Mouse (Mus musculus): Measurements from ENCODE around the gene Luc7l. TPM values are rescaled to one million over a fixed set of nuclear protein-coding genes. Genes with fewer than 3 reads are reported as not detected.

The Luc7l gene
- 10 to 100 TPM; 79.0 to 85.3 TPM for total RNA-seq (2021)
- long read RNA-seq, experiment 1, full-length matches to known transcripts: 46 of 70 reads
- long read RNA-seq, experiment 1, partial matches to known transcripts: 7 of 70 reads
- long read RNA-seq, experiment 1, other reads (novel, unspliced or antisense): 17 of 70 reads
- long read RNA-seq, experiment 2, full-length matches to known transcripts: 22 of 45 reads
- long read RNA-seq, experiment 2, partial matches to known transcripts: 12 of 45 reads
- long read RNA-seq, experiment 2, other reads (novel, unspliced or antisense): 11 of 45 reads

DNA sequence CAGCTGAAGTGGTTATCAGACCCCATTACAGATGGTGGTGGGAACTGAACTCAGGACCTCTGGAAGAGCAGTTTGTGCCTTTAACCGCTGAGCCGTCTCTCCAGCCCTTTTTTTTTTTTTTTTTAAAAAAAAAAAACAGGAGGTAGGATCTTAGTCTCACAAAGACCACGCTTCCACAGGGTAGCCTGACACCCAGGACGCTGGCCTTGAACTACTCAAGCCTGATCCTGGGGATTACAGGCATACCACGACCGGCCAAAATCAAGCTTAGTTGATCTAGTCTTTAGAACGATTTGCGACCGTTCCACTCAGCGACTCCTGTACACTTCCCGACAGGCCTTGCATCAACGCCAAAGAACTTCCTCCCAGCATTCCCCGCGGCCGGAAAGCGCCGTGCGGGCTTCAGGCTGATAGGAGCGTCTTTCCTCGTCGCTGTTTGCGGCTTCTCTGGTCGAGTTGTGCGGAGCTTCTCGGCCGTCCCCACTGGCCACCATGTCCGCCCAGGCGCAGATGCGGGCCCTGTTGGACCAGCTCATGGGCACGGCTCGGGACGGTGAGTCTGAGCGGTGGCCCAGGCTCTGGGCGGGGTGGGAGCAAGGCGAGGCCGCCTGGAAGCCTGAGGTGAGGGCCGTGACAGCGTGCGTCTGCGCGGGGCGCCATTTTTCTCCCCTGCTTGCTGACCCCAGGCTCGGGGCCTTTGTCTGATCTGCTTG, at the start of gene Luc7l:
Luc7l (plus strand) TSS at position 358 of the 713 bp plus-strand sequence.
- peak; percentile 97 to 98 for DNase-seq (ENCODE audit: low spot score in 2 of 2)

DNA sequence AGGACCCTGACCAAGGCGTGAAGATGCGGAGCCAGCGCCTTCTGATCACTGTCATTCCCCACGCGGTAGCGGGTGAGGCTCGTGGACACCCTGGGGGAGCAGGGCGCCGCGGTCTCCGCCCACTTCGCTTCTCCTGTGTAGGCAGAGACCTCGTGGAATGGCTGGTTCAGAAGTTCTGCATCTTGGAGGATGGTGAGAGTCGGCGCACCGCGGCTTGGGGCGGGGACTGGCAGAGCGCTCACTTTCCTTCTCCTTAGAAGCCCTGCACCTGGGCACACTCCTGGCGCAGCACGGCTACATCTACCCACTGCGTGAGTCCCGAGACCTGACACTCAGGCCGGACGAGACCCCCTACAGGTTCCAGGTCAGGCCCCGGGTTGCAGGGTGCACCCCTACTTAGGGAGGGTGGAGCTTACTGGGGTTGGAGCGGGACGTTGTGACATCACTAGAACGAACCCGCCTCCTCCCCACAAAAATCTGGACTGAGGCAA, 49.3 kb upstream of the Luc7l start:
- peak; percentile 51 to 72 for DNase-seq (ENCODE audit: low spot score in 2 of 2)

DNA sequence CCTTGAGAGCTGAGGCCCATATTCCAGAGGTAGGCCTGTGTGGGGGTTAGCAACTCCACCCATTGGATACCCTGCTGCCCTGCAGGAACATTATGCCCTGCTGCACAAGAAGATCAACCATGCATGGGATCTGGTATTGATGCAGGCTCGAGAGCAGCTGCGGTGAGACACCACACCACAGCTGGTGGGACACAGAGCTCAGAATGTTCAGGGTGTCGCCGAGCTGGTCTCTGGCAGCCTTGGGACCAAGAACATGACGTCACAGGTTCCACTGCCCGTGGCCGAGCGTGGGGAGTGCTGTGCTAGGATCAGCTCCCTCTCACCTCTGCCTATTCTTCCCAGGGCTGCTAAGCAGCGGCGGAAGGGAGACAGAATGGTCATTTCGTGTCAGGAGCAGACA, 47.9 kb upstream of the Luc7l start:
- DNase-seq (ENCODE audit: low spot score in 2 of 2): no peak

DNA sequence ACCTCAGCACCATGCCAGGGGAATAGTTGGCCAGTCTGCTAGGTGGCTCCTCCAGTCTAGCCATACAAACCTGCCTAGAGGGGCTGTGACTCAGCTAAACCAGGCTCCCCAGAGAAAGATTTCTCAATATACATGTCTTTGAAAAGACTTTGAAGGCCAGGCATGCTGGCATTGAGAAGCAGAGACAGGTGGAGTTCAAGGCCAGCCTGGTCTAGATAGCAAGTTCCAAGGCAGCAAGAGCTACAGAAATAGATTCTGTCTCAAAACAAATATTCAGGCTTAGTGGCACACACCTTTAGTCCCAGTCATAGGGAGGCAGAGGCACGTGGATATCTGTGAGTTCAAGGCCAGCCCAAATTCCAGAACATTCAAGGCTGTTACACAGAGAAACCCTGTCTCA, 46.3 kb upstream of the Luc7l start:
- no peak for DNase-seq (ENCODE audit: low spot score in 2 of 2)

DNA sequence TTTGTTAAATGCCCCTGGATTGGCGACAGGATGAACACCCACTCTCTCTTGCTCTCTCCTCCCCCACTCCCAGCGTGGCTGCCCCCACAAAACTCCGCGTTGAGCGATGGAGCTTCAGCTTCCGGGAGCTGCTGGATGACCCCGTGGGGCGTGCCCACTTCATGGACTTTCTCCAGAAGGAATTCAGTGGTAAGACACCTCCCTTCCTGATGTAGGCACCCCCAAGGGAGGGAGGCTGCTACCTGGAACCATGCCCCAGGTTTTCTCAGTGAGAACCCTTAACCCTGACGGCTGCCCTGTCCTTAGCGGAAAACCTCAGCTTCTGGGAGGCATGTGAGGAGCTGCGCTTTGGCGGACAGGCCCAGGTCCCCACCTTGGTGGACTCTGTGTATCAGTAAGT, 45.0 kb upstream of the Luc7l start, which contains the start of gene Arhgdig:
Arhgdig (minus strand) TSS at position 101 of the 400 bp plus-strand sequence.
- DNase-seq (ENCODE audit: low spot score in 2 of 2): no peak

DNA sequence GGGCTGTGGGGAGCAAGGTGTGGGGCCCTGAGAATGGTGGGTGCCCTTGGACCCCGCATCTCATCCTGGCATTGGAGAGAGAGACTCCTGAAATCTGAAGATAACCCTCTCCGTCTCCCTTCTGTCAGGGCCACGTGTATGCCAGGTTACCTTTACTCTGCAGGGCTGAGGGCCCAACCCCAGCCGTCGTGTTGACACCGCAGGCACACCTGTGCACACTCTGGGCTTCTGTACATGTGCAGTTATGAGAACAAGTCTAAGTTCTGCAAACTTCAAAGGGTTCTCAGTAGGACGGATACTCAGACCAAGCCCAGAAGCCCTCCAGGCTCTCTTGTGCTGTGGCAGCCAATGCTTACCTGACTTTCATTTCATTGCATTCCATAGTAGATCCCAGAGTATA, 40.5 kb upstream of the Luc7l start:
- DNase-seq (ENCODE audit: low spot score in 2 of 2): no peak

DNA sequence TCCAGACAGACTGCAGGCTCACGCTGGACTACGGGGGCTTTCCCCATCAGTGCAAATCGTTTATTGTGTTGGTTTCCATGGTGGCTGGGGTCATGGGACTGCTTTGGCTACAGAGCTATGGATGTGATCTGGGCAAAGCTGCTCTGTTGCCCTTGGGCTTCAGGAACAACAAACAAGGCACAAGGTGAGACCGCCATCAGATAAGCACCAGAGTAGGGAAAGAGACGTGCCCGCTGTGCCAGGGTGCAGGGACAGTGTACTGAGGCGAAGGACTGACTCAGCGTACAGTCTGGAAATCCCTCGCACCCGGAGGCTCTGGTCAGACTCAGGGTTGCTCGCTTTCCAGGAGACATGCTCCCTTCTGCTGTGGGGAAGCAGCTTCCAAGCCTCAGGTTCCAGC, 40.0 kb upstream of the Luc7l start:
- no peak for DNase-seq (ENCODE audit: low spot score in 2 of 2)

DNA sequence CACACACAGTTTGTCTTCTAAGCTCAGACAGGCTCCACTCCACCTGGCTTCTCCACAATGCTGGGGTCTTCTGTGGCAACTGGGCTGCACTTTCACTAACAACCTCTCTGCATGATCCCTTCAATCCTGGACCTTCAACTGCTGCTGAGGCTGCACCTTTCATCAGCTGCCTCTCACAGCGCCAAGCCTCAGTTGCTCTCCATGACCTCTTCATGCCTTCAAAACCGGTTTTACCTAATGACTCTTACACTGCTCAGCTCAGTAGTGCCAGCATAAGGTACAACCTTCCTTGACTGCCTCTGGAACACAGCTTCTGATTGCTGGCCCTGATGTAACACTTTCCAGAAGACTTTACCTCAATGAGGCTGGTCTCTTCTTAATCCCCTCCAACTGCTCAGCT, 31.2 kb upstream of the Luc7l start:
- DNase-seq (ENCODE audit: low spot score in 2 of 2): no peak

DNA sequence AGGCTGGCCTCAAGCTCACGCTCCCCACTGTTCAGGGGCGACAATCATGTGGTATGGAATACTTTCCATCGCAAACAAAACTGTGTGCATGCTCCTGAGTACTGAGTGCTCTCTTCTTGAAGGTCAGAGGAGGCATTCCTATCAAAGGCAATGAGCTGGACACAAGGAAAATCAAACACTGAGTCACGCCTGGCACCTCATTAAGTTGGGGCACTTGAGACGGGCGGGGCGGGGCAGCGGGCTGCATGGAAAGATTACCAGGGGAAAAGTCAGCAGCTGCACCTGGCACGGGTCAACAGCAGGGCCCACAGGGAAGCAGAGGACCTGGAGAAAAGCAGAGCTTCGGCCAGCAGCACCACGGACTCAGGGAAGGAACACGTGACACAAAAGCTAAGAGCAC, 27.5 kb upstream of the Luc7l start:
- DNase-seq (ENCODE audit: low spot score in 2 of 2): no peak

DNA sequence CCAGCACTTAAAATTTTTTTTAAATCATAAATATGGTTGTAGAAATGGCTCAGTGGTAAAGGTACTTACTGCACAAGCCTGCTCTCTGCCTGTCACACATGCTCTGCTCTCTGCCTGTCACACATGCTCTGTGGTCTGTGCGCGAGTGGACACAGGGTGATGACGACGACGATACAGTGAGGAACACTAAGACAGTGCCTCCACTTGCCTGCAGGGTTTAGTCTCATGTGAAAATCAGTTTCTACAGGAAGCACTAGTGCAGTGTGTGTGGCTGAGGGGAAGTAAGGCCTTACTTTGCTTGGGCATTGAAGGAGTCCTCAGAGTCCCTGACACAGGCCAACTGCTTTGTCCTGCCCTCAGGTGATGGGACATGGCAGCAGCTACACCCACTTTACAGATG, 22.9 kb upstream of the Luc7l start:
- no peak for DNase-seq (ENCODE audit: low spot score in 2 of 2)

DNA sequence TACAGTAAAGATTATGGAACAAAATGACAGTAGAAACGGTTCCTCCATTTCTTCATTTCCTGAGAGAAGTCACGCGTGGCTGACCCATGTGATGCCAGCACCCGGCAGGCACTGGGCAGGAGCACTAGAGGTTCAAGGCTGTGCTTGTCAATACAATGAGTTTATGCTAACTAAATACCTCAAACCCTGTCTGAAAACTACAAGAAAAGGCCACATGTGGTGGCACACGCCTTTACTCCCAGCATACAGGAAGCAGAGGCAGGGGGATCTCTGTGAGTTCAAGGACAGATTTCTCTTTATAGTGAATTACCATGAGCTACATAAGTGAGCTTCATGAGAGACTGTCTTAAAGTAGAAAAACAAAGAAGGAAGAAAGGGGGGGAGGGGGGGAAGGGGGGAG, 21.5 kb upstream of the Luc7l start:
- no peak for DNase-seq (ENCODE audit: low spot score in 2 of 2)

DNA sequence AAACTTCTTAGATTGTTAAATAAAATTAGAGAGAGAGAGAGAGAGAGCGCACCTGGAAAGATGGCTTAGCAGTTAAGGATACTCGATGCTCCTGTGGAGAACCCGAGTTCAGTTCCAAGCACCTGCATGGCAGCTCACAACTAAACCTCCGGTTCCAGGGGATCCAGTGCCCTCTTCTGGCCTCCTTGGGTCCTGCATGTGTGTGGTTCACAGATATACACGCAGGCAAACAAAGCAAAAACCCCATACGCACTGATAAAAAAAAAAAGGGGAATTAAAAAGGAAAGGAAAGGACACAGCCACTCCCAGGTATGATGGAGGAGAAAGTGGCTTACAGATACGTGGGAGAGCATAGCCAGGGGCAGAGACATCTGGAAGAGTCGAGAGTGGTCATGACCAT, 19.8 kb upstream of the Luc7l start:
- DNase-seq (ENCODE audit: low spot score in 2 of 2): no peak

DNA sequence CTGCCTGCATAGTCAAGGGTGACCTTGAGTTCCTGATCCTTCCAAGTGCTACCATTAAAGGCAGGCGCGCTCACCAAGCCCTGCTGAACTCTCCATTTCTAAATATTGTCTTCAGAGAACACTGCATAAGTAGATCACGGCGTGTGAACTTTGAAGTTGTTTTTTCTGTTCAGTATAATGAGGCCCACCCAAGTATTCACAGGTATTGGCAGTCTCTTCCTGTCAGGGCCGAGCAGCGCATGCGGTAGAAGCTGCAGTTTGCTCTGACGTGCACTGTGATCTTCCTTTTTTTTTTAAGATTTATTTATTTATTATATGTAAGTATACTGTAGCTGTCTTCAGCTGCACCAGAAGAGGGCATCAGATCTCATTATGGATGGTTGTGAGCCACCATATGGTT, 18.3 kb upstream of the Luc7l start:
- DNase-seq (ENCODE audit: low spot score in 2 of 2): no peak

DNA sequence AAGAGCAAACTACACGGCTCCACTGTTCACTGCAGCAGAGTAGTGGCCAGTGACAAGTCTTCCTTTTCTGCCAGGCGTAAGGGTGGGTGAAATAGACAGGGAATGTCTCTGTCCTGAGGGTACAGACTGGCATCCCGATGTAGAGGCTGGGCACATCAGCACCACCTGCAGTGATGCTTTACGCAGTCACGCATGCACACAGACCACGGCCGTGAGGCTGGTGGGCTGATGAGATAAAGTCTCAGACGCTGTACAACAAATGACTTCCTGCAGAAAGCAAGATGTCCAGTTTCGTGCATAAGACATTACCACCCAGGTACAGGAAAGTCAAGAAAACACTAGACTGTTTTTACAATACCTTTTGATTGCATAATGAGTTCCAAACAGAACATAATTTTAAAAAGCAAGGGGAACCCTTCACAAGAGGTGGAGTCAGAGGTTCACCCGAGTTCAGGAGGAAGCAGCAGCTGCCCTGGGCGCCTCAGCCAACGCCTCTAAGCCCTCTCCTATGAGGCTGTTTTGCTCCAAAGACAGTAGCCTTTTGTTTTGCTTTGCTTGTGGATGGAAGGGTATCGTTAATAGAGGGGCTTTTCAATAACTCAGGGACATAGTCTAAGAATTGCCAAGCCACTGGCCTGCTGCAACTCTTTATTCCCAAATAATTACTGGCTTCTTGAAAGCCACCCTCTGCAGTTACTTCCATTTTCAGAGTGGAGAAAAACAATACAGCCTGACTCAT, 17.4 kb upstream of the Luc7l start:
- DNase-seq (ENCODE audit: low spot score in 2 of 2): no peak

DNA sequence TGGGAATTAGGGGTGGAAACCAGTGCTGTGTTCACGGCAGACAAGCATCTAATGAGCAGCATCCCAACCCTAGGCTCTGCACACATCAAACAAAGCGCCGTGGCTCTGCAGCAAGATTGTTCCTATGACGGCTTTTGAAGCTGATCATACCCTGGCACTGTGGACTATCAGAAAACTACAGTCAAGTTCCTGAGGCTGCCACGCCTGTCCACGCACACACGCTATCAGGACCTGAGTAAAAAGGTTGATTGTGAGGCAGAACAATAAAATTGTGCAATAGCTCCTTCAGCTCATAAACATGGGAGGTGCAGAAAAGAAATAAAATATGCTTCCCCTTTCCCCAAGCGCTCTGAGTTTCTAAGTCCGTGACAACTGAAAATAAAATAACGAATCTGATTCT, 15.0 kb upstream of the Luc7l start:
- DNase-seq (ENCODE audit: low spot score in 2 of 2): no peak

DNA sequence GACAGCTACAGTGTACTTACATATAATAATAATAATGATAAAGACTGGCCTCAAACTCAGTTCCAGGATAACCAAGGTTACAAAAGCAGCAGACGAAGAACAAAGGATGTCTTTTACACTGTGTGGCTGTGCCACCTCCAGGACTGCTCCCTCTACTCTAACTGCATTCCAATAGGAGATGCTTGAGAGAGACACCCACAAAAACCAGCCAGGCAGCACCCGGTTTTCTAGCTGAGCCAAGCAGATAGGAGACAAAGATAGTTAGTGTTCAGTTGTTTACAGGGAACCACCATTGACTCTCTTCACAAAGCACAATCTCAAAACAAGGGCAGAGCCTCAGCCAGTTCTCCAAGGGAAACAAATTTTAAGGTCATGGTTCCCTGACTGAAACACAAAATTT, 13.1 kb upstream of the Luc7l start:
- no peak for DNase-seq (ENCODE audit: low spot score in 2 of 2)

DNA sequence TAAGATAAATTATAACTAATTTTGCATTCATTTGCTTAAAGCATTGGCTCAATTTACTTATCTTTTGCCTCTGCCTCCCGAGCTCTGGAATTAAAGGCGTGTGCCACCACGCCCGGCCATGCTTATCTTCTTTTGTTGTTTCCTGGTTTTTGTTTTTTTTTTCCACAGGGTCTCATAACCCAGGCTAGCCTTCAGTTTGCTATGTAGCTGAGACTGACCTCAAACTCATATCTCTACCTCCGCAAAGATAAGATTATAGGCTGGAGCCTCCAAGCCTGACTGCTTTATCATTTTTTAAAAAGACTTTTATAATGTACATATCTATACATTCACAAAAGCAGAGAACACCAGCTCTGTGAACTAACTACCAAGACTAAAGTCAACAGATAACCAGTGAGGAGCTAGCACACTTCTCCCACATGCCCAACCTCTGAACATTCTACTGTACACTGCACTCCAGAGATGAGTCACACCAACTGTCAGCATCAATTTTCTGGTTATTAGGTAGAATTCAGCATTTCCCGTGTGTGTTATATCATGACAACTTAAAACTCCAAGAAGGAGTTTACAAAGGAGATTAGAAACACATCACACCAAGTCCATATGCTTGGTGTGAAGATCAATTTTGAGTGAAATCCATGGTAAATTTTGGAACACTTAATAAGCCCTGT, 12.4 kb upstream of the Luc7l start:
- DNase-seq (ENCODE audit: low spot score in 2 of 2): no peak

DNA sequence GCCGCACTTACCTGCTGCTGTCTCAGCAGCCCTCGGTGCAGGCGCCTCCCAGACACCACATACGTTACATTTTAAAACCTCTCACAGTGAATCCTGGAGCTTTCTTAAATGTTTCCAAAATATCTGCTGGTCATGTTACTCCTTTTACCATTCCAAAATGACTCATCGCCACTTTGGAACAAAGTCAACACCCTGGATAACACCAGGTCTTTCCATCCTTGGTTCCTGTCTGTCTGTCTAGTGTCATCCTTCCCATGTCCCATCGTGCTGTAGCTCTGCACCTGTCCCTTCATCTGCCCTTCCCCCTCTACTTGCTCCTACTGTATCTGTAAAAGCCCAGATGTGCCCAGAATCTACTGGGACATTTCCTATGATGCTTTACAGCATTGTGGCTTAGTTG, 11.7 kb upstream of the Luc7l start:
- no peak for DNase-seq (ENCODE audit: low spot score in 2 of 2)

DNA sequence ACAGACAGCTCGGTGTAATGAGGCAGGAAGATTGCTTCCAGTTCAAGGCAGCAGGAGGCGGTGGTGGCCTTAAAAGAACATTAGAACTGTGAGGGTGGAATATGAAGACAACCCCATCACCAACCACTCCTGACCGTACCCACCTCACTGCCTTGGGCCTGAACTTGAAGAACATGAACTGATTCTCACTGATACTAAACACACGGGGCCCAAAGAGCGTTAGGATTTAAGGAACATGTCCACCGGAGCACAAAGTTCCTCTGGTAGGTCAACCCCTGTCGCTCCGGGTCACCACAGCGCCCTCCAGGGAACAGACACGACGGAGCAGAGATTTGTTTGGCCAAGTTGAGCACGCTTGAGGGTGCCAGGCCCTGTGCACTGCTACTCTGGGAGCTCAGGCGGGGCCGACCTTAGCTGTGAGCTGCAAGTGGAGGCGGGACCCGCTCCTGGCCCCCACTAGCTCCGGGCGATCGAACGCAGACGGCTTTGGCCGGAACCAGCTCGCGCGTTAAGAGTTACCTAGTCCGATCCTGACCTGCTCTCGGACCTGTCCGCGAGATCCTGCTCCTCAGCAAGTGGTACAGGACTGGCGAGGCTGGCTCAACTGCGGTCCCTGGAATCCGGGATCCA, 9.1 kb upstream of the Luc7l start:
- peak; percentile 12 to 47 for DNase-seq (ENCODE audit: low spot score in 2 of 2)

DNA sequence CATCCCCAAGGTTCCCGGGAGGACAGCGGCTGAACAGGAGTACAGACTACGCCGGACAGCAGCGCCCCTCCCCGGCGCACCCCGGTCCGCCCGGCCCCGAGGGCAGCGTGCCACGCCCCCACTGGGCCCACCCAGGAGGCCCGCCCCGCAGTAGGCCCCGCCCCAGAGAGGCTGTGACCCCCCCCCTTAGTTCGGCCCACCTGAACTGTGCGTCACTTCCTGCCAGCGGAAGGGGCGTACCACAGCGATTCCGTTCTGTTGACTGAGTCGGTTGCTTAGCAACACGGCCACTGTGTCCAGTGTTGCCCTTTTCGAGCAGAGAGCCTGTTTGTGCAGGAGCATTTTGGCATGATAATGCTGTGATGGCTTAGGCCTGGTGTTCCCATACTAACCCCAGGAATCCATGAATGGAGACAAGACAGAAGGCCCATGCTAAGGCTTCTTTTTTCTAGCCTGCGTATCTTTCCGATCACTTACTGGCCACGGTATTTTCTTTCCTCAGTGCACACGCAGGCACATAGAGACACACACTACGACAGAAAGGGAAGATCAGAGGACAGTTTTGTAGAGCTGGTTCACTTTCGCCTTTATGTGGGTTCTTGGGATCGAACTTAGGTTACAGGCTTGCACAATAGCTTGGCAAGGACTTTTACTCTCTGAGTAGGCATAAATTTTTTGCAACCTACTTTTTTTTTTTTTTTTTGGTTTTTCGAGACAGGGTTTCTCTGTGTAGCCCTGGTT, 8.4 kb upstream of the Luc7l start, which contains the start of gene Fam234a:
Fam234a (minus strand) TSS at position 142 of the 741 bp plus-strand sequence.
- peak; percentile 90 to 93 for DNase-seq (ENCODE audit: low spot score in 2 of 2)

Data from left cerebral cortex, adult 18-20 months (tissue).